Mouse (Mus musculus): Measurements from ENCODE around the gene Ncaph2.

DNA sequence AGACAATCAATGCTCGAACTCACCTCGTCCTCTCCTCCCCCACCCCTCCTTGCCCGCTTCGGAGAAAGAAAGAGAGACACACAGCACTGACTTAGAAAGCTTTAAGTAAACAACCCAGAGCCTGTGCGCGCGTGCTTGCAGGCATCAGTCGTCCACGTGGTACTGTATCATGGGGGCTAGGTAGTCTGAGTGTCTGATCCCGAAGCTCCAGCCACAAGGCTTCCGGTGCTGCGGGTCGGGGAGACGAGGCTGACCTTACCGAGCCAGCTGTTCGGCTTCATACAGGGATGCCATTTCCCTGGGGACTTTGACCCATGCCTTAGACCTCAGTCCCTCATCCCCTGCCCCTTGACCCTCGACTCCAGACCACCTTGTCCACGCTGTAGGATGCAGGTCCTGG is 21.8 kb downstream of the Ncaph2 start:
- no peak for TF ChIP-seq CTCF (IDR thresholded peaks at IDR 0.05; ENCODE audit: control insufficient read depth, insufficient read depth, insufficient read length)
- TF ChIP-seq USF1 (IDR thresholded peaks at IDR 0.05; ENCODE audit: low read depth): no peak
- TF ChIP-seq MYOG (IDR thresholded peaks at IDR 0.05; ENCODE audit: control insufficient read depth, extremely low read depth, insufficient read length): no peak
- no peak for TF ChIP-seq MYOD1 (IDR thresholded peaks at IDR 0.05; ENCODE audit: control insufficient read depth, insufficient read length, low read depth)

All from C2C12 (cell line).